Mouse (Mus musculus) spleen, embryonic (tissue): ENCODE data around the gene Atg9b.
"Not testable (repeated sequence)": the region's sequence is repeated elsewhere in the genome, so short reads cannot be mapped to it uniquely, and the experiment has no call there.

Experiments used
- CTCF ChIA-PET: fragments of 350-600 bp; sonication (Branson Sonifier 250); formaldehyde crosslinking; loops from one replicate; lab custom pipeline; 2022; lab: Charles Lee

The Atg9b gene

DNA sequence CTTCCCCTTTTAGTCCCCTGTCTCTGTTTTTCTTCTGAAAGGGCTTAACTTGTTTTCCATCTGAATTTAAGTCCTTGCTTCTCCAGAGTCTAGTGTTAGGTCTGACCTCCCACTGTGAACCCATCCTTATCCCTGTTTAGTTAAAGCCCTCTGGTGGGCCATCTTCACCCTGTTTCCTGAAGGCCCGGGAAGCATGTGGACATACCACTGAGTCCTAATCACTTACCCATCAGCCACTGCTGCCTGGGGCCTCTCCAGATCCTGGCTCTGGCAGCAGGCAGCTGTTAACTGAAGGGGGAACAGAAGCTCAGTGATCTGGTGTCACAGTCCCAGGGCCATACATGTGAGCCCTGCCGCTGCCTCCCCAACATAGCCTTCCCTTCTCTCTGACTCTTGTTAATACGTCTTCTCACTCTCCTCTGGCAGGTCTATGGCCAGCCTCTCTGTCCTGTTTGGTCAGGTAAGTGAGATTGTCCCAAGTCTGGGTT, 13.5 kb upstream of the Atg9b start:
- CTCF ChIA-PET: no interaction called here

DNA sequence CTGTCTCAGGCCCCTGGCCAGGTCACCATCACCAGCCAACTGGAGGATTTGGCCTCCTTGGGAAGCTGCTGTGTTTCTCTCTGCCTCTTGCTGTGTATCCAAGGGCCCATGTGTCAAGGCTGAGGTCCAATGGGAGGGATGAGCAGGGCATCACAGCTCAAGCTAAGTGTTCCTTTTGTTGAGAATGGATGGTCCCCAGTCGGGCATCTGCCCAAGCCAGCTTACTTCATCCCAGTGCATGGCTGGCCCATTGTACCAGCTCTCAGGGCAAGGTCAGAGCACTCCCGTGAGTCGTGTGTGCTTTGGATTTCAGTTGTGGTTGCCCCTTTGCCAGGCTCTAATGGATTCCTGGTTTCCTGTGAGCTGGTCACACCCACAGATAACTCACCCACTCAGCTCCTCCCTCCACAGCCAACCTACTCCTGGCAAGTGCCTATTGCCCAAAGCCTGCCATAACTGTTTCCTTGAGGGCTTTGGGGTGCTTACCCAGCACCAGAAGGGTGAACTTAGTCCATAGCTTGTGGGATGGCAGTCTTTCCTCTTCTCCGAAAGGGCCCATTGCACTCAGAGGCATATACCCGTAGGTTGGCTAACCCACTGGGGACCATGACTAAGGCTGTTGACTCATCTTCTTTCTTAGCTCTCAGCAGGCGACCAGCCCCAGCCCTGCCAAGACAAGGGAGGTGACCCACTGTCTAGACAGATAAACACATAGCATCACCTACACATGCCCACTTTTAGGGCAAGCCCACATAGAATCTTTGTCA, 12.8 kb upstream of the Atg9b start:
- CTCF ChIA-PET: no interaction called here

DNA sequence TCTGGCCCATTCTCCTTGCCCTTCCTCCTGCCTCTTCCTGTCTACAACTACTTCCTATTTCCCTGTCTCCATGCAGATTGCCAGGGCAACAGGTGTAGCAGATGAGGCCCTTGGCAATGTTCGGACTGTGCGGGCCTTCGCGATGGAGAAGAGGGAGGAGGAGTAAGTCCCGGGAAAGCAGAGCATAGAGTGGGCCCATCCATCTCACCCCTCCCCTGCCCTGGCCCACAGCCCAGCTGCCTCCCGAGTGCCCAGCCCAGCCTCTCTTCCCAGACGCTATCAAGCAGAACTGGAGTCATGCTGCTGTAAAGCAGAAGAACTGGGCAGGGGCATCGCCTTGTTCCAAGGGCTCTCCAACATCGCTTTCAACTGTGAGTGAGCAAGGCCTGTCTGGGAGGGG, 10.0 kb upstream of the Atg9b start:
- CTCF ChIA-PET: no interaction called here

DNA sequence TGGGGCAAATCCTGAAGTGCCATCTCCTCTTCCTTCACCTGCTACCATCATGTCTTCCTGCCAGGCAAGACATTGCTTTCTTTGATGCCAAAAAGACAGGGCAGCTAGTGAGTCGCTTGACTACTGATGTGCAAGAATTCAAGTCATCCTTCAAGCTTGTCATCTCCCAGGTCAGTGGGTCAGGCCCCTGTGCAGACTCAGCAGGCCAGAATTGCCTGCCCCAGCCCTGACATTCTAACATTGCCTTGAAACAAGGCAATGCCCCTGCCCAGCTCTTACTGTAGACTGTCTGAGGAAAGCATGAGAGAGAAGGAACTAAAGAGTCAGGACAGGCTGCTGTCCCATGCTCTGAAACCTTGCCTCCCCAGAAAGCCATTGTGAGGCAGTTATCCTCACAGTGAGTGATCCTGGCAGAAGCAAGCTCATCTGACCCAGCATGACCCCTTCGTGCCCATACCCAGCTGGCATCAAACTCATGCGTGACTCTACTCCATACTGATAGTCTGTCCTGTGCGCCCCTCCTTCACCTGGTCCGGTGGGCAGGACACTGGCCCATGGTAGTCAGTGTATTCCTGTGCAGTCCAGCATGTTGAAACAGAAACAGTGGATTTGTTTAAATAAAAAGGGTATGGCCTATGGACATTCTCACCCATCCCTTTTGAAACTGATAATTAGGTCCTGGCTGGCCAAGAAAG, 9.1 kb upstream of the Atg9b start:
- CTCF ChIA-PET: no interaction called here

DNA sequence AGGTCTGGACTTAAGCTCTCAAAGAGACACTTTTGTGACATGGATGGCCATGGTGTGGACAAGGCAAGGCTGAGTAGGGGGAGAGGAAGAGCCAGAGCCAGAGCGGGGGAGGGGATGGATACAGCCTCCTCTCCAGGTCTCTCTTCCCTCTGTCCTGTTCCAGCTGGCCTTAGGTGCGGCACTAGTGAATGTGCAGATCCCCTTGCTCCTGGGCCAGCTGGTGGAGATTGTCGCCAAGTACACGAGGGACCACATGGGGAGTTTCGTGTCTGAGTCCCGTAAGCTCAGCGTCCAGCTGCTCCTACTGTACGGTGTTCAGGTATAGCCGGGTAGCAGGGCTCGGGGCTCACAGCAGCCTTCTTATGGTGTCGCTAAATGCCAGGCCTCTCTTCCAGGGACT, 8.4 kb upstream of the Atg9b start:
- CTCF ChIA-PET: interaction anchor here (0.5 kb wide), 1 partner anchor 107 kb away, joined by 5 read pairs; no protein-coding TSS in a partner anchor

DNA sequence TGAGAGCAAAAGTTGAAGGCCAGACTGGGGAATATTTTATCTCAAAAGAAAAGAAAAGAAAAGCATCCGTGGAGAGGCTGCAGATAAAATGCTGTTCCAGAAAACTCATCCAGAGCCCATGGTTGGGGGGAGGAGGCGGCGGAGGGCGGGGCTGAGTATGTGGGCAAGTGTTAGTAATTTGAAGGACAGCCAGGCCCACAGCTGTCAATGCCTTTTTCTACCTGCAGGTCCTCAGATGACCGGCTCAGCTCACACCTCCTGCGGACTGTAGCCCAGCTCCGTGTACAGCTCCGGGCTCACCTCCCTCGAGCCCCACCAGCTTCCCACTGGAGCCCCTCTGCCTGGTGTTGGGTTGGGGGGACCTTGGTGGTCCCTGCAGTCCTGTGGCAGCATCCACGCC, 7.7 kb upstream of the Atg9b start:
- CTCF ChIA-PET: no interaction called here

DNA sequence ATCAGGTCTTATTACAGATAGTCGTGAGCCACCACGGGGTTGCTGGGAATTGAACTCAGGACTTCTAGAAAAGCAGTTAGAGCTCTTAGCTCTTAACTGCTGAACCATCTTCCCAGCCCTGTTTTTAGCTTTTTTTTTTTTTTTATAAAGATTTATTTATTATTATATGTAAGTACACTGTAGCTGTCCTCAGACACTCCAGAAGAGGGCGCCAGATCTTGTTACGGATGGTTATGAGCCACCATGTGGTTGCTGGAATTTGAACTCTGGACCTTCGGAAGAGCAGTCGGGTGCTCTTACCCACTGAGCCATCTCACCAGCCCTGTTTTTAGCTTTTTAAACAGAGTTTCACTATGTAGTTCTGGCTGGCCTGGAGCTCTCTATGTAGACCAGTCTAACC, 4.3 kb upstream of the Atg9b start:
- CTCF ChIA-PET: not testable (repeated sequence)

DNA sequence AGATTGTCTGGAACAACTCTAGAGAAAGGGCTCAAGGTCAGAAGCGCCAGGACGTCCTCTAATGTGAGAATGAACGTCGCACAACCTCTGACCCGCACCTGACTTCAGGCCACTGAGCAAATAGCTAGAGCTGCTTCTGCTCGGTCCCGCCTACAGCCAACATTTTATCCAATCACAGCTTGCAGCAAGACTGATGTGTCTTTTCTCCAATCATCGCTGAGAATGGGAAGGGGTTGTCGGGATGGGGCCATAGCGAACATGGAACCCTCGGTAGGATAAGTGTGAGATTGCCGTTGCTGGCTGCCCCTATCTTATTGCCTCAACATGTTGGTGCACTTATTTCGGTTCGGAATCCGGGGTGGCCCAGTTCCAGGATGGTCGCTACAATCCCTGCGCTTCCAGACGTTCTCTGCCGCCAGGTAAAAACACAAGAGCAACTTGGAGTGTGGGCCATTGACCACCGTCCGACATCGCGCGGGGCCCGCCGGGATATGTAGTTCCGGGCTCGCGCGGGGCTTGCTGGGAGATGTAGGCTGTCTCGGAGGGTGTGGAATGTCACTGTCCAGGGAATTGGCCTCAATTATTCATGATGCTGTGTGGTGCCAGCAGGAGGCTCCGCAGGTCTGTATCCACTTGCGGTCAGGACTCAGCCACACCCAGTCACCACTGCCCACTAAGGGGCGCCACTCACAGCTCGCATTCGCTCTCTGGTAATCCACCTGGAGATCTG, 2.4 kb upstream of the Atg9b start:
- CTCF ChIA-PET: interaction anchor here (0.6 kb wide), 1 partner anchor 28 kb away, joined by 3 read pairs; no protein-coding TSS in a partner anchor

DNA sequence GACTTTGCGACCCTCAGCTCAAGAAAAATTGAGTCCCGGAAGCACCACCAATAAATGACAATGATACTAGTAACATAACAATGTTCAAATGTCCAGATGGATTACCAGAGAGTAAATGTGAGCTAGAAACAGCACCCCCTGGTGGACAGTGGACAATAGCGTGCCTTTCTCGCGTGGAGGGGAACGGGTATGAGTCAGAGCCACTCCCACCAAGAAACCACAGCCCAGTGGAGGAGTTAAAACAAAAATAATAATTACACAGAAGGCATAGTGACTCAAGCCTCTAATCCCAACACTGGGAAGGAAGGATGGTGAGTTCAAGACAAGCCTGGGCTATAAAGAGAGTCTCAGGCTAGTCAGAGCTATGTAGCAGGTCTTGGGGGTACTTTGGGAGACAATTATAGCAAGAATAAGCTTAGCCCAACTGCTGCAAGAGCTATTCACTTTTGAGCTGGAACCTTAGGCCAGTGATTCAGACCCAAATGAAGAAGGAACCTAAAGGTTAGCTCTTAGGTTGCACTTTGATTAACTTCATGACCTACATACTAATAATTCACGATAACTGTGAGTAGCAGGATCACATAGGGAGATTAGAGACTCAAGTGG, 1.6 kb upstream of the Atg9b start, which contains the start of gene Abcb8:
Gene Abcb8, plus strand, starts transcription at position 272 of the 606 bp plus-strand sequence.
- CTCF ChIA-PET: interaction anchor here (0.6 kb wide), 1 partner anchor 9 kb away, joined by 3 read pairs; no protein-coding TSS in a partner anchor

DNA sequence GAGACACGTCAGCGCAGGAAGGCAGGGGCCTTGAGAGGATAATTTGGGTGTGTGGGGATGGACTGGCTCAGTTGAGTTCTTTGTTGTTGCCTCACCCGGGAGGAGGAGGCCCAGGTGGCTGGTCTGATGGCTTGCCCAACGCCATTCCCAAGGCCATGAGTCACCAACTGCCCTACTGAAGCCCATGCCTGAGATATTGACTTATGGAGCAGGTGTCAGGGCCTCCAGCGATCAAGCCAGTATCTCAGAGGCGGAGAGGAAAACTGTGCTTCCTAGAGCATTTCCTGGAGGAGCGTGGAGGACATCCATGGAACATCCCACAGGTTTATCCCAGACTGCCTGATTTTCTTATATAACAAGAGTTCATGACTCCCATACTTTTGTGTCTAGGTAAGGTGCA, 781 bp upstream of the Atg9b start:
- CTCF ChIA-PET: interaction anchor here (0.6 to 1.6 kb wide), 2 partner anchors 8 to 9 kb away, joined by 3 to 5 read pairs; no protein-coding TSS in a partner anchor

DNA sequence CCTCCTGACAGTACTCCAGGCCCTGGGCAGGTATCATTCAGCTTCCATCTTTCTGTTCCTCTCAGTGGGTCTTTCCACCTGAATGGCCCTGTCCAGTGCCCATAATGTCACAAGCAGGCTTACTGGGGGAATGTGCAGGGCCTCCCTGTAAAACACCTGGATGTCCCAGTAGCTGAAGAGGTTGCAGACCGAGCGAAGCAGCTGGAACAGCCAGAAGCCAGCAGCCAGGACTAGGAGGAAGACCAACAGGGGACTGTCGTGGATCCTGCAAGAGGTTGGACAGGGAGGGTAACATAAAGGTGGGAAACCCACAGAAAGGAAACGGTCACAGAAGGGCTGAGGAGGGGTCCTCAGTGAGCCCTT, 2.3 kb downstream of the Atg9b start:
- CTCF ChIA-PET: no interaction called here

DNA sequence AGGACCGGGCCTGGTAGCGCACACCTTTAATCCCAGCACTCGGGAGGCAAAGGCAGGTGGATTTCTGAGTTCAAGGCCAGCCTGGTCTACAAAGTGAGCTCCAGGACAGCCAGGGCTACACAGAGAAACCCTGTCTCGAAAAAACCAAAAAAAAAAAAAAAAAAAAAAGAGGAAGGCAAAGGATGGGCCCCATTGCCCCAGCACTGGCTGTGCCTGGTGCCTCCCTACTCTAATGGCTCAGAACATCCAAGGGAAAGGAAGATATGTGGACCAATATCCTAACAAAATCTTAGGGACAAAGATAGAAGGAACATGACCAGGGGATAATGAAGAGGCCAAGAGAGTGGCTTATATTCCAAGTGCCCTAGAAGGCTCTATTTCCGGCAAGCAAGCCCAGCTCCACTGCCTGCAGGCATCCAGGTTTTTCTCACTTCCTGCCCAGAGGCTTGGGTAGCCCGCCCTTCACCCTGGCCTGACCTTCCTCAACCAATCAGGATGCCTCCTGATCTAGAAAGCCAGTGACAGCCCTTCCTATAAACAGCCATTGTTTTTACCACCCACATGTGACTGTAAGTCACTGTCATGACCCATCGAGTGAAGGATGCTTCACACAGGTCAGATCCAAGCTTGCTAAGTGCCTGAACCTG, 2.8 kb downstream of the Atg9b start:
- CTCF ChIA-PET: interaction anchor here (0.7 kb wide), 2 partner anchors 701 to 1370 kb away, joined by 4 to 10 read pairs; no protein-coding TSS in a partner anchor

DNA sequence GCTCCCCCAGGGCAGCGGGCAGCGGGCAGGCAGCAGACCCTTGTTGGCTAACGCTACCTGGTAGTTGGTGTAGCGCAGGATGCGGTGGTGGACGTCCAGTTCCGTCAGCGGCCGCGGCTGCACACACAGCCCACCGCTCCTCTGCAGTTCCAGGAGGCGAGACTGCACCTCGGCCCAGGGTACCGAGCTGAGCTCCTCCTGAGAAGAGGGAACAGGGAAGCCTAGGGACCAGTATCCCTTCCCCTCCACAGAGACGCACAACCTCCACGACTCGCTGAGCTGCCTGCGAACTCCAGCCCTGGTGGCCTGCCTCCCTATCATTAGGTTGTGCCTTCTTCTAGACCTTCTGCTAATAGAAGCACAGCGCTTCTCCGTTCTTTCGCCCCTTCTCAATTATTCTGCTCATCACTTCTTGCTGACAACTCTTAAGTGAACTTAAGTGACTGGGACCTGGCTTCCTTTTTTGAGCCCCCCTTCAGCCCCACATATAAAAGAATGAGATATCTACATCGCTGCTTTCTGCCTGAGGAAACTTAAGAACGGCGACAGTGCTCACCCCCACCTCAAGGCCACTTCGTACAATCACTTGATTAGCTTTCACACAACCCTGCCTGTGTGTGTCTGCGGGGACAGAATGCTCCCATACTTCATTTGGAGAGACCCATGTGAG, 3.6 kb downstream of the Atg9b start:
- CTCF ChIA-PET: interaction anchor here (0.7 kb wide), 2 partner anchors 700 to 1371 kb away, joined by 4 to 10 read pairs; no protein-coding TSS in a partner anchor

DNA sequence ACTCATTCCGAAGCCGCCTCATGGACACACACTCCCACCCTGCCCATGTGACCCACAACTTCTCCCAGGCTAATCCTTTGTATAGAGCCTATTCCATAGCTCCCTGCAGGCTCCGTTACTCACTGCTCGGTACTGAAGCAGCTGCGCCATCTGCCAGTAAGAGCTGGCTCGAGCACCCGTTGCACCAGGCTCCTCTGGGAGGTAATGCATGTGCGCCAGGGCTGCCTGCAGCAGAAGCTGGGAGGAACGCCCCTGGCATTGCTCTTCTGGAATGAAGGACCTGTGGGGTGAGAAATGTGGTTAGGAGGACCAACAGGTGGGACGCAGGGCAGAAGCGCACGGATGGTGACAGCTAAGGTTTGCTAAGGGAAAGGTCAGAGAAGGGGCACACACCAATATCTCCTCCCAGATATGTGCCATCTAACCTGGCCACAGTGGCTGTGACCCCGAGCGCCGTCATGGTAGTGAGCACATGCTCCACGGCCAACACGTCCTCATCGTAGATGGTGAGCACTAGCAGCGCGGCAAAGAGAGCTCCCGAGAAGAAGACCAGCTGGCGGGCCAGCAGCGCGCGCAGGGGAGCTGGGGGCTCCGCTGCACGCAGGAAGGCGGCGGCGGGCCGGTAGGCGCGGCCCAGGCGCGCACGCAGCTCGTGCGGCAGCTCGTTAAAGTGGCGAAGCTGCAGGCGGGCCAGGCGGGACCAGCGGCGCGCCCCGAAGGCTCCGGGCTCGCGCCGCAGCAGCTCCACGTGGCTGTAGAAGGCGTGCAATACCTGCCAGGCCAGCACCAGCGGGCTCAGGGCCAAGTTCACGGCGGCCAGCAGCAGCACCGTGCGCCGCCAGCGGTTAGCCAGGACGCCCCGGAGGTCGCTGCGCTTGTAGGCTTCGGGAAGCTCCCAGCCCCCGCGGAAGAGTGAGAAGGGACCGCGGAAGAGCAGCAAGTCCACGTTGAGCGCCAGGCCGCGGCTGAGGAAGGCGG, 4.4 kb downstream of the Atg9b start:
- CTCF ChIA-PET: no interaction called here

DNA sequence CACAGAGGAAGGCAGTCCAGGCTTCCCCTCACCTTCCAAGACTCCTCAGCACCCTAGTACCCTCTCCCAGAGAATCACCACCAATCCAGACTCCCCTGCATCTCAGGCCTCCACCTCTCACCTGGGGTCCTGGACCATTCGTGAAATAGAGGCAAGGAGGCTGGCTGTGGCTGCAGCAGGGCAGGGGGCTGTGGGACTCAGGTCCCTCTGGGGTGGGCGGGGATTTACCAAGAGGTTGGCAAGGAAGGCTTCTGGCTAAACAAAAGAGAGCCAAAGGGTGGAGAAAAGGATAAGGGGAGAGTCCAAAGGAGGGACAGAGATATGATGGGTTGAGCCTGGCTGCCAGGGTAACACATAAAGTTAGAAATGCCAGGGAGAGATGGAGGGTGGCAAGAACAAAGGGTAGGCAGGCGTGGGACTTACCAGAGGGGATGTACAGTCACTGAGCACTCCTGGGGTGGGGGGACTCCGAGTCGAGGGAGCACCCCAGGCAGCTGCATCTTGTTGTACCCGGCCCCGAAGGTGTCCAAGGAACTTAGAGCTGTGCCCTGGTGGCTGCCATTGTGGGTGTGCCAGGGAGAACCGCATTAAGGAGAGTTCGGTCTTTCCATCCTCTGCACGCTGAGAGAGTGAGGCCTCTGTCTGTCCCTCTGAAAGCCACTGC, 5.9 kb downstream of the Atg9b start:
- CTCF ChIA-PET: interaction anchor here (0.6 kb wide), 1 partner anchor 11 kb away, joined by 4 read pairs; no protein-coding TSS in a partner anchor

DNA sequence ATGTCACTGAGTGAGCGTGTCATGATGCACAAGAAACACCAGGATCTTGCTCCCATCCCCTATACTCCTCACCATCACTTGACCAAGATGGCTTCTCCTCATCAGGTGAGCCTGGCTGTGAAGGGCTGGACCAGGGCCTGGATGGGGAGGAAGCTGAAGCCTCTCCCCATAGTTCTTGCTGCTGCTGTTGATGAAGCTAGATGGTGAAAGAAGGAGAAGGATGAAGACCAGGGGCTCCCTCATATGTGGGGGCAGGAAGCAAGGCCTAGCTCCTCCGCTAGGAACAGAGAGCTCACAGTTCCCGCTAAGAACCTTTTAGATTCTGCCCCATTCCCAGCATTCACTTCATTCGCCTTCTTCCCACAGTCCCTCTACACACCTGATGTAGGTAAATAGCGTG, 6.6 kb downstream of the Atg9b start:
- CTCF ChIA-PET: interaction anchor here (1.1 kb wide), 1 partner anchor 8 kb away, joined by 3 read pairs; no protein-coding TSS in a partner anchor

DNA sequence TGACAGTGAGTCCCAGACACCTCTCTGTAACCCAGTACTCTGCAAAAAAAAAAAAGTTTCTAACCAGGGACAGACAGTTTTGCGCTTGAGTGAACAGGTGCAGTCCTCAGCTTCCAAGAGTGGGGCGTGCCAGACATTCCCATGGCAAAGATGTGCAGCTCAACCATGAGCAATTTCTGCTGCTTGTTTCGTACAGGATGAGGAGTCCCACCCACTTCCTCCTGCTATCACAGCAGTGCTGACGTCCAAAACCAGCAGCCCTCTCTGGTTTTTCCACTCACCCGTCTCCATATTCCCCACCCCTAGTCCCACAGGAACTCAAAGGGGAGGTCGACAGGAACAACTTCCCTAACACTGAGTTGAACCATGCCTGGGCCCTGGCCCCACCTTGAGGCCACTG, 7.5 kb downstream of the Atg9b start:
- CTCF ChIA-PET: interaction anchor here (1.1 kb wide), 1 partner anchor 9 kb away, joined by 3 read pairs; no protein-coding TSS in a partner anchor
